In the genomic region with DNA sequence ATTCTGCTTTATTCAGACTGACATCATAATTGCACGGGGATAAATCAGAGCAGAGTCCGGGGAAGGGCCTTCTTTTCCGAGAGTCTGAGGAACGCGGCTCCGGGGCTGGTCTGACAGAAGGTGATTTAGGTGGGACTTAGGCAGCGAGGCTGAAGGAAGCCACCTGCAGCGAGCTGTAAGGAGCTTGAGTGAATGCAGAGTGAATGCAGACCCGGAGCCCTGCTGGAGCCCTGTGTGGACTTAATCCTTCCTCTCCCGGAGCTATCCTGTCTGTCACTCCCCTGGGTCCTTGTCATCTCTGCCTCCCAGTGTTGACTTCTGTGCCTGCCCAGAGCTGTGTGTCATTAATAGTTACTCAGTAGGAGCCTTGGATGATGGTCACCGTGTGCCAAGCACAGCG, we compare ENCODE assay signal across 10 mouse cellular contexts. TPM values are rescaled to one million over a fixed set of nuclear protein-coding genes. Genes with fewer than 3 reads are reported as not detected.
A peak's percentile ranks its signal among the peaks of the same experiment; 100 is the strongest.
DNase-seq lines count a peak whose midpoint lies in the region; ATAC-seq and TF ChIP-seq lines count a peak whose summit lies in the region.
"Had no signal": no experiment of that assay in that cellular context is flagged by ENCODE, and none has a peak within 500 bp of the region (broad histone marks: within the 10 kb centered on the region; RNA-seq: fewer than 3 reads in every experiment).

No protein-coding gene starts in this region.

- H3K4me1 ChIP-seq in forebrain, embryonic 10.5 days = peaks cover 64% of the 10 kb centered on the region
- H3K4me1 ChIP-seq in forebrain, postnatal 0 days (ENCODE audit: insufficient read depth) = peaks cover 18% of the 10 kb centered on the region
- peaks cover 45% of the 10 kb centered on the region for H3K4me1 ChIP-seq in hindbrain, embryonic 12.5 days
- peaks cover 39% of the 10 kb centered on the region for H3K4me1 ChIP-seq in midbrain, embryonic 14.5 days (ENCODE audit: control insufficient read depth, insufficient read depth, low read length)

- no peak for DNase-seq in forebrain, embryonic 10.5 days (ENCODE audit: extremely low spot score, low spot score)
- no peak for DNase-seq in forebrain, postnatal 0 days
- peak; percentile 37 for DNase-seq in adrenal gland, adult 8-10 months
- DNase-seq in midbrain, embryonic 14.5 days = peak; percentile 62
- no peak for DNase-seq in urinary bladder, adult 18-20 months (ENCODE audit: low spot score in 2 of 2)
- no peak for DNase-seq in layer of hippocampus, postnatal 36 days
- DNase-seq: lung, adult 2 months; spleen, adult 18-20 months had no signal

- no peak for ATAC-seq in forebrain, postnatal 0 days
- ATAC-seq in hindbrain, embryonic 12.5 days (ENCODE audit: low FRiP score) = 0 out of 2 replicates have a peak, but pooled peaks have one; percentile 20
- peak; percentile 51; the same call in 1 of the 2 replicates for ATAC-seq in midbrain, embryonic 14.5 days (ENCODE audit: low FRiP score, low TSS enrichment)
- no peak for ATAC-seq in inflammation-experienced regulatory T-cells, adult 6 months

- H3K9ac ChIP-seq in forebrain, postnatal 0 days = no peak overlapping the region
- H3K9ac ChIP-seq in hindbrain, embryonic 12.5 days = no peak overlapping the region
- no peak overlapping the region for H3K9ac ChIP-seq in midbrain, embryonic 14.5 days (replicated peaks; ENCODE audit: low read length)

- H3K36me3 ChIP-seq in forebrain, embryonic 10.5 days (replicated peaks) = peaks cover 34% of the 10 kb centered on the region
- no peaks in the 10 kb centered on the region for H3K36me3 ChIP-seq in forebrain, postnatal 0 days (ENCODE audit: insufficient read depth)
- peaks cover 2% of the 10 kb centered on the region for H3K36me3 ChIP-seq in hindbrain, embryonic 12.5 days
- H3K36me3 ChIP-seq in midbrain, embryonic 14.5 days (ENCODE audit: control insufficient read depth, insufficient read depth, low read length) = no peaks in the 10 kb centered on the region

- H3K4me3 ChIP-seq in forebrain, embryonic 10.5 days = no peak overlapping the region; the same call in 1 of the 2 replicates
- H3K4me3 ChIP-seq in forebrain, postnatal 0 days (ENCODE audit: low read depth, low read length) = no peak overlapping the region
- no peak overlapping the region for H3K4me3 ChIP-seq in hindbrain, embryonic 12.5 days
- H3K4me3 ChIP-seq in midbrain, embryonic 14.5 days (replicated peaks; ENCODE audit: low read depth, low read length) = no peak overlapping the region

- no peaks in the 10 kb centered on the region for H3K27me3 ChIP-seq in forebrain, embryonic 10.5 days (ENCODE audit: poor library complexity, severe bottlenecking)
- no peaks in the 10 kb centered on the region for H3K27me3 ChIP-seq in forebrain, postnatal 0 days (ENCODE audit: insufficient read depth, low read length)
- no peaks in the 10 kb centered on the region for H3K27me3 ChIP-seq in hindbrain, embryonic 12.5 days
- H3K27me3 ChIP-seq in midbrain, embryonic 14.5 days (ENCODE audit: control insufficient read depth, insufficient read depth, low read length) = no peaks in the 10 kb centered on the region

- WGBS in forebrain, embryonic 10.5 days = 5% methylated on average over 12 of the region's 12 CpGs
- 14% methylated on average over 12 of the region's 12 CpGs for WGBS in forebrain, postnatal 0 days
- 12% methylated on average over 12 of the region's 12 CpGs for WGBS in hindbrain, embryonic 12.5 days
- 1% methylated on average over 12 of the region's 12 CpGs for WGBS in midbrain, embryonic 14.5 days

- peaks cover 10% of the 10 kb centered on the region for H3K9me3 ChIP-seq in forebrain, embryonic 10.5 days
- no peaks in the 10 kb centered on the region for H3K9me3 ChIP-seq in forebrain, postnatal 0 days (ENCODE audit: low read length)
- H3K9me3 ChIP-seq in hindbrain, embryonic 12.5 days (replicated peaks) = peaks cover 2% of the 10 kb centered on the region; the same call in 1 of the 2 replicates
- no peaks in the 10 kb centered on the region for H3K9me3 ChIP-seq in midbrain, embryonic 14.5 days (ENCODE audit: control insufficient read depth, low read length)

- TF ChIP-seq CTCF in forebrain, postnatal 0 days (IDR thresholded peaks at IDR 0.05; ENCODE audit: low read depth) = no peak

- peak overlapping the region; percentile 58 for H3K27ac ChIP-seq in forebrain, embryonic 10.5 days
- no peak overlapping the region for H3K27ac ChIP-seq in forebrain, postnatal 0 days (ENCODE audit: low read depth, low read length)
- H3K27ac ChIP-seq in hindbrain, embryonic 12.5 days = no peak overlapping the region
- 0 out of 2 replicates have a peak overlapping the region, but pooled peaks have one; percentile 32 for H3K27ac ChIP-seq in midbrain, embryonic 14.5 days (replicated peaks; ENCODE audit: low read depth, low read length)

- no peak overlapping the region for H3K4me2 ChIP-seq in forebrain, postnatal 0 days (ENCODE audit: low read depth)
- H3K4me2 ChIP-seq in hindbrain, embryonic 12.5 days (replicated peaks) = no peak overlapping the region
- H3K4me2 ChIP-seq in midbrain, embryonic 14.5 days (ENCODE audit: low read length) = peak overlapping the region; percentile 26; the same call in 1 of the 2 replicates

RNA-seq across cellular contexts. Expression of a gene that starts 32.8 kb away (rescaled TPM):
- polyA plus RNA-seq in forebrain, embryonic 10.5 days (2016; fragmentation: Nextera tagmentation; extraction: Ambion mirVana) = 13.7 and 14.9 TPM in 2 replicates
- total RNA-seq in forebrain, postnatal 0 days (2014; rRNA removed) = 12.9 and 20.6 TPM in 2 replicates
- 4.2 and 5.2 TPM in 2 replicates for polyA plus RNA-seq in forebrain, postnatal 0 days (2015; fragmentation: Nextera tagmentation; extraction: Ambion mirVana)
- 10 to 100 TPM in 2 of 4 experiments, 1 to 10 TPM in 2; 5.3 to 14.9 (median 8.2) TPM for total RNA-seq in adrenal gland, adult 8-10 months (2022)
- 17.9 and 18.9 TPM in 2 replicates for polyA plus RNA-seq in hindbrain, embryonic 12.5 days (2016; fragmentation: Nextera tagmentation; extraction: Ambion mirVana)
- polyA plus RNA-seq in midbrain, embryonic 14.5 days (2014; fragmentation: Nextera tagmentation; extraction: Ambion mirVana) = 8.1 and 8.7 TPM in 2 replicates
- 10 to 100 TPM; 24.9 to 25.2 TPM for total RNA-seq in layer of hippocampus, postnatal 36 days (2021)
- polyA plus RNA-seq in inflammation-experienced regulatory T-cells, adult 6 months (2017; shearing (Covaris generic)) = under 1 TPM in 1 of 3 experiments, not detected in 2; 0.43 TPM

Comparison
In these comparisons a context has a peak if more than half of its experiments do, and no peak if none do; other contexts are left out.
1. H3K27ac ChIP-seq: peak in forebrain, embryonic 10.5 days (single experiment) and midbrain, embryonic 14.5 days (single experiment); none in forebrain, postnatal 0 days (single experiment) and hindbrain, embryonic 12.5 days (single experiment).
2. DNase-seq: peak in adrenal gland, adult 8-10 months (single experiment) and midbrain, embryonic 14.5 days (single experiment); none in forebrain, embryonic 10.5 days (single experiment), forebrain, postnatal 0 days (single experiment), urinary bladder, adult 18-20 months (0 of 2) and layer of hippocampus, postnatal 36 days (0 of 2).
3. ATAC-seq: peak in hindbrain, embryonic 12.5 days (single experiment) and midbrain, embryonic 14.5 days (single experiment); none in forebrain, postnatal 0 days (single experiment) and inflammation-experienced regulatory T-cells, adult 6 months (single experiment).